Mouse (Mus musculus): Measurements from ENCODE around the gene Ebf1.

DNA sequence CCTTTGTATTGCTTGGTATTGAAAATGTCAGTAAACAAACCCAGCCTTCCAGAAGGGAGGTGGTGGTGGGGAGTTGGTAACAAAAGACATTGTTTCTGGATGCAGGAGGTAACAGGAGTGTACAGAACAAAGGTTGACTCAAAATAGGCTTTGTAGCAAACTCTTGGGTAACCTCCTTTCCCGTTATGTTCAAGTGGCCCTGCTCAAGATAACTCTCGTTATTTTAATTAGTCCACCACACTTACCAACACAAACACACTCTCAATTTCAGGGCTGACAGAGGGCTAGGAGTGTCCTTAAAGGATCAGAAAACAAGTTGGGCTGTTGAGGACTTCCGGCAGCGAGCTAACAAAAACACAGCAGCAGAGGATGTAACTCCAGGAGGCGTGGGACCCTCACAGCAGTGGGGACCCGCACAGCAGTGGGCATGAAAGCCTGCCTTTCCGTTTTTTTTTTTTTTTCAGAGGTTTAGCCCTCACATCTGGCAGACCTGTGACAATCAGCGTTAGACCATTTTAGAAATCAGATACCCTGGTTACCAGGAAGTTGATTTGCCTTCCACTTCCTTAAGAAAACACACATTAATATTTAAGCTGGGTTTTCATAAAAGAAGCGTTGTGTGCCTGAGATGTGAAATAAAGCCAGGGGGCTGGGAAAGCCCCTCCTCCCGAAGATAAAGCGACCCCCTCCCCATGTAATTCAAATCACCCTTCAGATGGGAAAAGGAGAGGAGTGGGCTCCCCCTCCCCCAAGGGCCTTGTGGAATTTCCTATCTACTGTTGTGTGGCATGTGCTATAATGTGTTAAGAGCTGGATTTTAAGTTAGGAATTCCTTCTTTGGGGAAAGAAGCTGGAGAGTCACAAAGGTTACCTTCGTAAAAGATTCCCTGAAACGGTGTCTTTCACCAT is 90.5 kb downstream of the Ebf1 start:
- TF ChIP-seq CTCF (IDR thresholded peaks at IDR 0.05; ENCODE audit: low read depth) (no peak), EP300 (IDR thresholded peaks at IDR 0.05; ENCODE audit: low read depth) (no peak)
